Mouse (Mus musculus): ENCODE data around the gene Samd13. TPM values are rescaled to one million over a fixed set of nuclear protein-coding genes. Genes with fewer than 3 reads are reported as not detected.

Gene Samd13
- polyA plus RNA-seq, 1 experiment from 2014 or later = 2.8 TPM

GRCm38 (mm10) chr3:146632506-146632905 is 52.9 kb downstream of the Samd13 start:
- Histone ChIP-seq H3K36me3 (no peaks in the 10 kb centered on the region), H3K4me2 (no peak overlapping the region), H3K27me3 (replicated peaks) (no peaks in the 10 kb centered on the region), H3K4me1 (no peaks in the 10 kb centered on the region), H3K9ac (no peak overlapping the region), H3K4me3 (no peak overlapping the region), H3K9me3 (no peaks in the 10 kb centered on the region), H3K27ac (replicated peaks) (no peak overlapping the region)
- ATAC-seq (ENCODE audit: extremely low read depth, insufficient number of reproducible peaks, low FRiP score, low TSS enrichment) = no peak
- 79% methylated on average over 5 of the region's 5 CpGs for WGBS

- Histone ChIP-seq H3K9ac (no peak overlapping the region), H3K4me2 (no peak overlapping the region), H3K27me3 (replicated peaks) (no peaks in the 10 kb centered on the region), H3K27ac (replicated peaks) (no peak overlapping the region), H3K4me3 (no peak overlapping the region), H3K9me3 (no peaks in the 10 kb centered on the region), H3K36me3 (no peaks in the 10 kb centered on the region), H3K4me1 (no peaks in the 10 kb centered on the region)
- WGBS = 59% methylated on average over 8 of the region's 8 CpGs
- ATAC-seq (ENCODE audit: extremely low read depth, insufficient number of reproducible peaks, low FRiP score, low TSS enrichment) = no peak
These were observed 57.0 kb downstream of the Samd13 start for GRCm38 (mm10) chr3:146628227-146628982.

GRCm38 (mm10) chr3:146625766-146626165 is 59.6 kb downstream of the Samd13 start:
- Histone ChIP-seq H3K27me3 (replicated peaks) (no peaks in the 10 kb centered on the region), H3K36me3 (no peaks in the 10 kb centered on the region), H3K9ac (no peak overlapping the region), H3K4me2 (no peak overlapping the region), H3K4me3 (no peak overlapping the region), H3K4me1 (peaks cover 4% of the 10 kb centered on the region), H3K27ac (replicated peaks) (no peak overlapping the region), H3K9me3 (no peaks in the 10 kb centered on the region)
- 63% methylated on average over 4 of the region's 4 CpGs for WGBS
- ATAC-seq (ENCODE audit: extremely low read depth, insufficient number of reproducible peaks, low FRiP score, low TSS enrichment) = no peak

GRCm38 (mm10) chr3:146621966-146622365 is 63.4 kb downstream of the Samd13 start:
- Histone ChIP-seq H3K4me2 (no peak overlapping the region), H3K9ac (no peak overlapping the region), H3K27ac (replicated peaks) (no peak overlapping the region), H3K4me3 (no peak overlapping the region), H3K27me3 (replicated peaks) (no peaks in the 10 kb centered on the region), H3K36me3 (no peaks in the 10 kb centered on the region), H3K4me1 (peaks cover 13% of the 10 kb centered on the region), H3K9me3 (no peaks in the 10 kb centered on the region)
- ATAC-seq (ENCODE audit: extremely low read depth, insufficient number of reproducible peaks, low FRiP score, low TSS enrichment) = no peak
- WGBS = 81% methylated on average over 11 of the region's 11 CpGs

- no peak for ATAC-seq (ENCODE audit: extremely low read depth, insufficient number of reproducible peaks, low FRiP score, low TSS enrichment)
- Histone ChIP-seq H3K9me3 (no peaks in the 10 kb centered on the region), H3K9ac (no peak overlapping the region), H3K27ac (replicated peaks) (peak overlapping the region; percentile 52; the same call in 1 of the 2 replicates), H3K4me3 (no peak overlapping the region), H3K36me3 (no peaks in the 10 kb centered on the region), H3K4me2 (peak overlapping the region; percentile 33; the same call in 1 of the 2 replicates), H3K27me3 (replicated peaks) (no peaks in the 10 kb centered on the region), H3K4me1 (peaks cover 13% of the 10 kb centered on the region)
- 69% methylated on average over 14 of the region's 14 CpGs for WGBS
These were observed 64.7 kb downstream of the Samd13 start for GRCm38 (mm10) chr3:146620555-146621249.

GRCm38 (mm10) chr3:146620101-146620500 is 65.3 kb downstream of the Samd13 start:
- no peaks in the 10 kb centered on the region for H3K36me3 ChIP-seq
- 0 out of 2 replicates have a peak overlapping the region, but pooled peaks have one; percentile 33 for H3K4me2 ChIP-seq
- WGBS = 74% methylated on average over 10 of the region's 10 CpGs
- no peaks in the 10 kb centered on the region for H3K9me3 ChIP-seq
- no peak for ATAC-seq (ENCODE audit: extremely low read depth, insufficient number of reproducible peaks, low FRiP score, low TSS enrichment)
- peak overlapping the region; percentile 28; the same call in 1 of the 2 replicates for H3K9ac ChIP-seq
- H3K27me3 ChIP-seq (replicated peaks) = no peaks in the 10 kb centered on the region
- peaks cover 13% of the 10 kb centered on the region for H3K4me1 ChIP-seq
- no peak overlapping the region for H3K4me3 ChIP-seq
- H3K27ac ChIP-seq (replicated peaks) = peak overlapping the region; percentile 52; the same call in 1 of the 2 replicates

GRCm38 (mm10) chr3:146618357-146618756 is 67.0 kb downstream of the Samd13 start:
- H3K9me3 ChIP-seq = no peaks in the 10 kb centered on the region
- no peak overlapping the region for H3K4me2 ChIP-seq
- H3K36me3 ChIP-seq = no peaks in the 10 kb centered on the region
- H3K4me3 ChIP-seq = no peak overlapping the region
- H3K27ac ChIP-seq (replicated peaks) = no peak overlapping the region
- no peak for ATAC-seq (ENCODE audit: extremely low read depth, insufficient number of reproducible peaks, low FRiP score, low TSS enrichment)
- H3K4me1 ChIP-seq = peaks cover 13% of the 10 kb centered on the region
- 57% methylated on average over 4 of the region's 4 CpGs for WGBS
- no peak overlapping the region for H3K9ac ChIP-seq
- no peaks in the 10 kb centered on the region for H3K27me3 ChIP-seq (replicated peaks)

- Histone ChIP-seq H3K36me3 (no peaks in the 10 kb centered on the region), H3K4me1 (peaks cover 13% of the 10 kb centered on the region), H3K4me2 (no peak overlapping the region), H3K27me3 (replicated peaks) (no peaks in the 10 kb centered on the region), H3K9me3 (no peaks in the 10 kb centered on the region), H3K4me3 (no peak overlapping the region), H3K9ac (no peak overlapping the region), H3K27ac (replicated peaks) (no peak overlapping the region)
- ATAC-seq (ENCODE audit: extremely low read depth, insufficient number of reproducible peaks, low FRiP score, low TSS enrichment) = no peak
These were observed 67.4 kb downstream of the Samd13 start for GRCm38 (mm10) chr3:146617946-146618345.

GRCm38 (mm10) chr3:146616533-146617283 is 68.7 kb downstream of the Samd13 start:
- Histone ChIP-seq H3K4me3 (no peak overlapping the region), H3K27ac (replicated peaks) (no peak overlapping the region), H3K9me3 (no peaks in the 10 kb centered on the region), H3K36me3 (no peaks in the 10 kb centered on the region), H3K4me1 (peaks cover 13% of the 10 kb centered on the region), H3K4me2 (no peak overlapping the region), H3K27me3 (replicated peaks) (no peaks in the 10 kb centered on the region), H3K9ac (no peak overlapping the region)
- WGBS = 66% methylated on average over 5 of the region's 5 CpGs
- ATAC-seq (ENCODE audit: extremely low read depth, insufficient number of reproducible peaks, low FRiP score, low TSS enrichment) = no peak

GRCm38 (mm10) chr3:146615496-146615895 is 69.9 kb downstream of the Samd13 start, which contains the start of gene Dnase2b:
Dnase2b (minus strand) TSS chr3:146615596.
- no peak within 1 kb of the TSS for H3K4me2 ChIP-seq
- no peak within 1 kb of the TSS for H3K4me3 ChIP-seq
- no peaks in the 10 kb centered on the region for H3K27me3 ChIP-seq (replicated peaks)
- WGBS = 81% methylated on average over 4 of the region's 4 CpGs
- ATAC-seq (ENCODE audit: extremely low read depth, insufficient number of reproducible peaks, low FRiP score, low TSS enrichment) = no peak
- H3K9me3 ChIP-seq = no peaks in the 10 kb centered on the region
- H3K9ac ChIP-seq = no peak within 1 kb of the TSS
- H3K36me3 ChIP-seq = no peaks in the 10 kb centered on the region
- H3K27ac ChIP-seq (replicated peaks) = no peak within 1 kb of the TSS
- H3K4me1 ChIP-seq = peaks cover 6% of the 10 kb centered on the region

GRCm38 (mm10) chr3:146611821-146612220 is 73.6 kb downstream of the Samd13 start:
- no peak overlapping the region for H3K4me2 ChIP-seq
- no peaks in the 10 kb centered on the region for H3K36me3 ChIP-seq
- H3K9ac ChIP-seq = no peak overlapping the region
- WGBS = 56% methylated on average over 4 of the region's 4 CpGs
- H3K9me3 ChIP-seq = no peaks in the 10 kb centered on the region
- H3K4me3 ChIP-seq = no peak overlapping the region
- no peak overlapping the region for H3K27ac ChIP-seq (replicated peaks)
- no peaks in the 10 kb centered on the region for H3K27me3 ChIP-seq (replicated peaks)
- H3K4me1 ChIP-seq = no peaks in the 10 kb centered on the region
- ATAC-seq (ENCODE audit: extremely low read depth, insufficient number of reproducible peaks, low FRiP score, low TSS enrichment) = no peak

All from heart, embryonic 13.5 days (tissue).